Mouse (Mus musculus): ENCODE results near the gene Gria1. TPM values are rescaled to one million over a fixed set of nuclear protein-coding genes. Genes with fewer than 3 reads are reported as not detected.

Gene Gria1
- polyA plus RNA-seq (2014; fragmentation: Illumina TruSeq; extraction: RNeasy Lipid Tissue Mini Kit (QIAGEN cat#74804); ENCODE audit: low read depth, low replicate concordance): 1.1 TPM

GRCm38 (mm10) chr11:57011024-57011690 is at the start of gene Gria1:
Gene Gria1 (plus strand): TSS chr11:57011387.

All from adipose tissue, adult 10 weeks (tissue).